Mouse (Mus musculus) stomach, postnatal 0 days (tissue): ENCODE data around the gene Gm20458. TPM values are rescaled to one million over a fixed set of nuclear protein-coding genes. Genes with fewer than 3 reads are reported as not detected.
A peak's percentile ranks its signal among the peaks of the same experiment; 100 is the strongest.

Experiments used
- ATAC-seq: fragments of 200-750 bp; cut with Nextera tagmentation; 2 replicates; pipeline ENCODE4 v1.8.0; 2017; ENCODE audit not compliant: low FRiP score, low TSS enrichment
- DNase-seq: peaks from one replicate; pipeline ENCODE4 v3.0.0-alpha.2; 2016; ENCODE audit warnings: low spot score
- H3K27ac ChIP-seq: fragments of 300-500 bp; sonication (generic); replicated peaks from 2 replicates; pipeline ENCODE4 v1.5.1; 2014; ENCODE audit warnings: mild to moderate bottlenecking, control low read depth
- H3K27me3 ChIP-seq: fragments of 300-500 bp; sonication (generic); 2 replicates; pipeline ENCODE4 v1.6.1; 2014; ENCODE audit warnings: low read length; ENCODE audit not compliant: control insufficient read depth, insufficient read depth
- H3K36me3 ChIP-seq: fragments of 300-500 bp; sonication (generic); 2 replicates; pipeline ENCODE4 v1.6.1; 2014; ENCODE audit warnings: low read length, mixed read lengths; ENCODE audit not compliant: control insufficient read depth, insufficient read depth
- H3K4me1 ChIP-seq: fragments of 300-500 bp; sonication (generic); replicated peaks from 2 replicates; pipeline ENCODE4 v1.6.1; 2014; ENCODE audit warnings: antibody characterized with exemption; ENCODE audit not compliant: control insufficient read depth, insufficient read depth
- H3K4me2 ChIP-seq: fragments of 300-500 bp; sonication (generic); replicated peaks from 2 replicates; pipeline ENCODE4 v1.6.1; 2014; ENCODE audit warnings: low read depth, mild to moderate bottlenecking, control low read depth, moderate library complexity
- H3K4me3 ChIP-seq: fragments of 300-500 bp; sonication (generic); 2 replicates; pipeline ENCODE4 v1.5.1; 2014; ENCODE audit warnings: low read depth, low read length, control low read depth
- H3K9ac ChIP-seq: fragments of 300-500 bp; sonication (generic); 2 replicates; pipeline ENCODE4 v1.6.1; 2014; ENCODE audit warnings: mild to moderate bottlenecking, low read length, control low read depth, mixed read lengths
- H3K9me3 ChIP-seq: fragments of 300-500 bp; sonication (generic); 2 replicates; pipeline ENCODE4 v1.6.1; 2016; ENCODE audit warnings: low read length; ENCODE audit not compliant: control insufficient read depth
- CTCF ChIP-seq: IDR thresholded peaks from 2 replicates; pipeline ENCODE4 v1.5.1; 2016; ENCODE audit warnings: antibody characterized with exemption, low read depth, mild to moderate bottlenecking, moderate library complexity
- EP300 ChIP-seq: optimal IDR thresholded peaks from 2 replicates; pipeline ENCODE3; 2016; ENCODE audit warnings: antibody characterized with exemption
- WGBS: fragments of 180-500 bp; shearing (Covaris S2); extraction: QIAGEN DNeasy Blood & Tissue Kit; methylation state at CpG from one replicate; pipeline ENCODE4 v1.1.7; 2014; 5-methylcytosine and 5-hydroxymethylcytosine counted together
- polyA plus RNA-seq: library from polyadenylated mRNA; unstranded; fragments of >200 nt; fragmentation: Nextera tagmentation; extraction: Ambion mirVana; gene quantifications from 2 replicates; pipeline ENCODE4 v1.2.1, GENCODE M21; 2015

Gene Gm20458
- polyA plus RNA-seq, 1 experiment from 2014 or later = 28.1 TPM

- ATAC-seq = peak; percentile 65
- TF ChIP-seq EP300 = no peak
- no peak for TF ChIP-seq CTCF
- 45% methylated on average over 12 of the region's 14 CpGs for WGBS
- Histone ChIP-seq H3K36me3 (0 out of 2 replicates have a peak, but pooled peaks cover 2% of the 10 kb centered on the region), H3K9me3 (no peaks in the 10 kb centered on the region), H3K4me2 (no peak overlapping the region), H3K9ac (no peak overlapping the region), H3K4me3 (no peak overlapping the region), H3K4me1 (peaks cover 3% of the 10 kb centered on the region; the same call in 1 of the 2 replicates), H3K27me3 (no peaks in the 10 kb centered on the region), H3K27ac (peak overlapping the region; percentile 30; the same call in 1 of the 2 replicates)
- peak; percentile 33 for DNase-seq
Observed at GRCm38 (mm10) chr2:164512121-164512909, 51.5 kb downstream of the Gm20458 start.

- H3K9me3 ChIP-seq = no peaks in the 10 kb centered on the region
- 0 out of 2 replicates have a peak, but pooled peaks cover 2% of the 10 kb centered on the region for H3K36me3 ChIP-seq
- H3K27ac ChIP-seq = 0 out of 2 replicates have a peak overlapping the region, but pooled peaks have one; percentile 30
- TF ChIP-seq EP300 (no peak), CTCF (no peak)
- H3K4me1 ChIP-seq = peaks cover 3% of the 10 kb centered on the region; the same call in 1 of the 2 replicates
- no peak overlapping the region for H3K9ac ChIP-seq
- peak; percentile 16; the same call in 1 of the 2 replicates for ATAC-seq
- 51% methylated on average over 8 of the region's 8 CpGs for WGBS
- peak; percentile 37 for DNase-seq
- H3K27me3 ChIP-seq = no peaks in the 10 kb centered on the region
- H3K4me3 ChIP-seq = no peak overlapping the region
- no peak overlapping the region for H3K4me2 ChIP-seq
Observed at GRCm38 (mm10) chr2:164513389-164513788, 52.6 kb downstream of the Gm20458 start.

GRCm38 (mm10) chr2:164514916-164515315 lies 54.1 kb downstream of the Gm20458 start:
- Histone ChIP-seq H3K4me3 (no peak overlapping the region), H3K9me3 (no peaks in the 10 kb centered on the region), H3K9ac (no peak overlapping the region), H3K27ac (no peak overlapping the region), H3K4me1 (peaks cover 3% of the 10 kb centered on the region; the same call in 1 of the 2 replicates), H3K4me2 (no peak overlapping the region), H3K36me3 (no peaks in the 10 kb centered on the region), H3K27me3 (no peaks in the 10 kb centered on the region)
- no peak for TF ChIP-seq CTCF
- ATAC-seq (no peak), DNase-seq (peak; percentile 66)
- 63% methylated on average over 3 of the region's 3 CpGs for WGBS

- no peak overlapping the region for H3K9ac ChIP-seq
- no peak for ATAC-seq
- no peak overlapping the region for H3K4me2 ChIP-seq
- no peak overlapping the region for H3K4me3 ChIP-seq
- no peaks in the 10 kb centered on the region for H3K9me3 ChIP-seq
- no peaks in the 10 kb centered on the region for H3K27me3 ChIP-seq
- H3K27ac ChIP-seq = no peak overlapping the region
- DNase-seq = no peak
- H3K4me1 ChIP-seq = peaks cover 3% of the 10 kb centered on the region; the same call in 1 of the 2 replicates
- 75% methylated on average over 9 of the region's 9 CpGs for WGBS
- H3K36me3 ChIP-seq = no peaks in the 10 kb centered on the region
- TF ChIP-seq CTCF = no peak
- TF ChIP-seq EP300 = no peak
Observed at GRCm38 (mm10) chr2:164515897-164516296, 55.1 kb downstream of the Gm20458 start.

GRCm38 (mm10) chr2:164516592-164516991 lies 55.8 kb downstream of the Gm20458 start:
- Histone ChIP-seq H3K27ac (no peak overlapping the region), H3K36me3 (no peaks in the 10 kb centered on the region), H3K4me3 (no peak overlapping the region), H3K4me2 (no peak overlapping the region), H3K9ac (no peak overlapping the region), H3K9me3 (no peaks in the 10 kb centered on the region), H3K4me1 (peaks cover 3% of the 10 kb centered on the region; the same call in 1 of the 2 replicates), H3K27me3 (no peaks in the 10 kb centered on the region)
- WGBS = 66% methylated on average over 11 of the region's 11 CpGs
- no peak for DNase-seq
- ATAC-seq = no peak
- TF ChIP-seq CTCF = no peak
- TF ChIP-seq EP300 = no peak
